Mouse (Mus musculus) liver, embryonic 14 days (tissue): Measurements from ENCODE around the gene Olfr213. TPM values are rescaled to one million over a fixed set of nuclear protein-coding genes. Genes with fewer than 3 reads are reported as not detected.

Source experiments
- polyA plus RNA-seq: library from polyadenylated mRNA; depleted of rRNA; stranded (reverse); fragments of >200 nt; gene quantifications from 2 replicates; pipeline ENCODE4 v1.2.3, GENCODE M21; 2012; rRNA removed

Olfr213 gene
- not detected in 2 replicates for polyA plus RNA-seq

GRCm38 (mm10) chr6:116538156-116538555 lies at the start of gene Olfr213:
TSS of gene Olfr213 (plus strand) at chr6:116538456.

GRCm38 (mm10) chr6:116488791-116489190 lies 49.5 kb upstream of the Olfr213 start, which contains the start of gene Olfr211:
TSS of gene Olfr211 (plus strand) at chr6:116489091.

GRCm38 (mm10) chr6:116506302-116507003 lies 31.8 kb upstream of the Olfr213 start, which contains the start of gene Olfr212:
TSS of gene Olfr212 (plus strand) at chr6:116506516.

GRCm38 (mm10) chr6:116550841-116551240 lies 12.6 kb downstream of the Olfr213 start, which contains the start of gene Gm5580:
TSS of gene Gm5580 (plus strand) at chr6:116551141.

GRCm38 (mm10) chr6:116553935-116554334 lies 15.7 kb downstream of the Olfr213 start, which contains the start of gene Olfr214:
TSS of gene Olfr214 (plus strand) at chr6:116554235.

GRCm38 (mm10) chr6:116584095-116584494 lies 45.8 kb downstream of the Olfr213 start, which contains the start of gene Olfr215:
TSS of gene Olfr215 (minus strand) at chr6:116584195.

Other genes starting within 250 kb of the Olfr213 start
- 78.4 and 104 TPM in 2 replicates for gene March8, start 200.4 kb upstream of the Olfr213 start, polyA plus RNA-seq
- 1.1 and 1.5 TPM in 2 replicates for gene Alox5, start 77.3 kb upstream of the Olfr213 start, polyA plus RNA-seq
- not detected in 2 replicates for gene Olfr211, start 49.4 kb upstream of the Olfr213 start, polyA plus RNA-seq
- not detected in 2 replicates for gene Olfr212, start 31.9 kb upstream of the Olfr213 start, polyA plus RNA-seq
- gene Gm5580, start 12.7 kb downstream of the Olfr213 start, polyA plus RNA-seq = 0.05 TPM in 2 replicates
- gene Olfr214, start 15.8 kb downstream of the Olfr213 start, polyA plus RNA-seq = not detected in 2 replicates
- gene Olfr215, start 45.7 kb downstream of the Olfr213 start, polyA plus RNA-seq = not detected in 2 replicates
- gene Zfp422, start 90.5 kb downstream of the Olfr213 start, polyA plus RNA-seq = 10.5 and 11.3 TPM in 2 replicates
- 4.0 and 4.3 TPM in 2 replicates for gene Depp1, start 112.2 kb downstream of the Olfr213 start, polyA plus RNA-seq
- gene Rassf4, start 135.5 kb downstream of the Olfr213 start, polyA plus RNA-seq = 1.5 and 2.5 TPM in 2 replicates
- under 0.01 and 0.01 TPM in 2 replicates for gene Tmem72, start 178.5 kb downstream of the Olfr213 start, polyA plus RNA-seq